Mouse (Mus musculus) cerebellum, adult 9-11 months (tissue): ENCODE measurements at regions not wholly inside any gene's neighbourhood (a gene's known extent, or its start where the extent isn't known, plus 50 kb on each side); places are given as distances from the start of the nearest gene placed in this dataset.

Experiments
- DNase-seq: peaks from one replicate; pipeline ENCODE4 v3.0.0; 2022

- DNase-seq: peak; percentile 51
Observed at GRCm38 (mm10) chr8:27677143-27678106, 230.0 kb downstream of the Poteg start.

GRCm38 (mm10) chr8:27679164-27679563 lies 231.7 kb downstream of the Poteg start:
- peak; percentile 17 for DNase-seq

DNA sequence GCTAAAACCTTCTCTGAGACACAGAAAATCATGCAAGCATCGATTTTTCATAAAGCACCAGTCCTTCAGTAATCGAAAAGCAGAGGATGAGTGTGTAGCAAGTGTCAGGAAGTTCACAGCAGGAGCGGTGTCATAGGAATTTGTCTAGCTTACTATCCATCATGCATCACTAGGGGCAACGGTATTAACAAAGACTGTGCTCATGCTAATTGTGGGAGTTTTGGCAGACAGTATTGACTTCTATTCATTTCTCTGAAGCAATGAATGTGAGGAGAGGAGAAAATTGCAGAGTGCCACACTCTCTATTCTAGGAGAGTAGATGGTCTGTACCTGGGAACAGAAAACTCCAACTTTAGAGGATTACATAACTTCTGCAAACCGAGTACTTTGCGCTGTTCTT lies 274.5 kb downstream of the Poteg start:
- no peak for DNase-seq

DNA sequence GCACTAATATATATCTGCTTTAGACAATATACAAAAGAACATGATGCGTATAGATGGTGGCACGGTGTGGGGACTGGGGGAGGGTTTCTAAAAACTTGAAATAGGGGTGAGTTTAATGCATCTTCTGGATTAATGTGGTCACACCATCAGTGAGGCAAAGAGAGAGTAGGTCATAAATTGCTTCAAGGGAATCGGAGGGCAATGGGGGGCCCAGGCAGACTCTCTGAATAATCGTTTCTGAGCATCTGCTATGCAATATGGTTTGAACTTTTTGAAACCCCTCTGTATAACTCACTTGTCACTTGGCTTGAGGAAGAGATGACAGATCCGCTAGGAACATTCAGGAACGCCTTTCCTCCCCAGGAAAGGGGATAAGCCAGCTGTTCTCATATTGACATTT lies 322.8 kb downstream of the Poteg start:
- no peak for DNase-seq

- DNase-seq: no peak
Observed at GRCm38 (mm10) chr8:27770803-27771202, 323.3 kb downstream of the Poteg start.

- no peak for DNase-seq
Observed at GRCm38 (mm10) chr8:27771250-27771649, 323.8 kb downstream of the Poteg start.

DNA sequence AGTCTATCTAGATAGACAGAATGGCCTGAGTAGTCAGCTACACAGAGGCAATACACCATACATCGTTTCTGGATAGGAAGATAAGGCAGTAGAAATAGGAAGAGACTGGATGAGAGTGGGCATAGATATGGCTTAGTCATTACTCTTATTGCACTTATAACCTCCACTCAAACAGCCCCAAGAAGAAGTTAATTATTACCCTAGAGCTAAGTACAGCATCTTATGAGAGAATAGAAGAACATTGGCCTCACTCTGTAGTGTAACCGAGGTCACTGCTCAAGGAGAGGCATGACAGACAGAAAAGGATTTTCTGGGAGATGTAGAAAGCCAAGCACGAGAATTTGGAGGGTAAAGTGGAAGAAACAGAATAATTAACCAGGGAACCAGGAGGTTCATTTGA lies 331.5 kb downstream of the Poteg start:
- no peak for DNase-seq
